Mouse (Mus musculus): Measurements from ENCODE around the gene Leap2.
"Not testable (repeated sequence)": the region's sequence is repeated elsewhere in the genome, so short reads cannot be mapped to it uniquely, and the experiment has no call there.

Leap2 gene

GRCm38 (mm10) chr11:53441921-53442320, 19.0 kb upstream of the Leap2 start:
- in situ Hi-C loops (cut with MboI, MseI): no loop called here

DNA sequence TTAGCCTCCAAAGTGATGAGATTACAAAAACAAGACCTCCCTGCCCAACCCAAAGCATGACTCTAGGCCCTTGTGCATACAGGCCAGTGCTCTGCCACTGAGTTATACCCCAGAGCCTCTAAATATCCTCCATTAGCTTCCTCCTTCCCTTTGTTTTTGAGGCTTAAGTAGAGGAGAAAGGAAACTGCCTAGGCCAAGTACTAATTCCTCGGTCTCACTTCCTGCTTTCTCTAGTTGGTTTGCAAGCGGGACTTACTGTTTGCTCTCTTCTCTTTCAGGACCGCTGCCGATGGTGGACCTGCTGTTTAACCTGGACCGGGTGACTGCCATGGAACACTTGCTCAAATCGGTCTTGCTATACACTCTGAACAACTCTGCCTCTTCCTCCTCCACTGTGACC, 13.4 kb upstream of the Leap2 start:
- in situ Hi-C loops (cut with MboI, MseI): no loop called here

GRCm38 (mm10) chr11:53435504-53435903, 12.5 kb upstream of the Leap2 start:
- in situ Hi-C loops (cut with MboI, MseI): no loop called here

- in situ Hi-C loops (cut with MboI, MseI): loop anchor here (5.0 kb wide), 1 partner anchor 76 kb away; no protein-coding TSS in a partner anchor
These were observed 10.1 kb upstream of the Leap2 start for GRCm38 (mm10) chr11:53433057-53433456.

- in situ Hi-C loops (cut with MboI, MseI): loop anchor here (5.0 kb wide), 1 partner anchor 74 kb away; no protein-coding TSS in a partner anchor
These were observed 8.5 kb upstream of the Leap2 start for GRCm38 (mm10) chr11:53431347-53432056.

DNA sequence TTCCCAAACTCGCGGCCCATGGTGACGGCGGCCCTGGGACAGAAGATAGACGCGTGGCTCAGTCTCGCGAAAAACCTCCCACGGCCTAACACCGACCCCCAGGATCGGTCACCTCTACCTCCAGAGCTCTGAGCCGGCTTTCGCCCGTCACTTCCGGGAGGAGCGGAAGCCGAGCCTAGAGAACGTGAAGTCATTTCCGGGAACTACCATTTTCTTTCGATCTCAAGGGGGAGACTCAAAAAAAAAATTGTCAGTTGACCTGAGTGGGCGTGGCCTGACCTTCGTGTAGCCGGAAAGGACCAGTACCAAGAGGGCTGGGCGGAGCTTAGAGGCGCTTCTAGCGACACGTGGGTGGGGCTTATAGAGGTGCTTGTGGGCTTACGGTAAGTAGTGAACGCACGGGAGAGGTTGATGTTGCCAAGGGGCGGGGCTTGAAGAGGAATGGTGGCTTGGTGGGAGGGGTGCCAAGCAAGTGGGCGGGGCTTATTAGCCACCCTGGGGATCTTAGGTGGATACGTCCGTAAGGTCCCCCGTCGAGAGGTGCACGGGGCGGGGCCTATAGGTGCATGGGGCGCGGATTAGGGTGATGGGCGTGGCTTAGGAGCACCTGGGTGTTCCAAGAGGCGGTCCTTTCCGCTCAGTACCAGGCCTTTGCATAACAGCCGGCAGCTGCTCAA, 7.8 kb upstream of the Leap2 start, which contains the start of the genes Uqcrq and Gdf9:
Gene Uqcrq (minus strand): TSS at position 162 of the 677 bp plus-strand sequence.
Gene Gdf9 (plus strand): TSS at position 354 of the 677 bp plus-strand sequence.
- in situ Hi-C loops (cut with MboI, MseI): loop anchor here (5.0 kb wide), 1 partner anchor 74 kb away; no protein-coding TSS in a partner anchor

DNA sequence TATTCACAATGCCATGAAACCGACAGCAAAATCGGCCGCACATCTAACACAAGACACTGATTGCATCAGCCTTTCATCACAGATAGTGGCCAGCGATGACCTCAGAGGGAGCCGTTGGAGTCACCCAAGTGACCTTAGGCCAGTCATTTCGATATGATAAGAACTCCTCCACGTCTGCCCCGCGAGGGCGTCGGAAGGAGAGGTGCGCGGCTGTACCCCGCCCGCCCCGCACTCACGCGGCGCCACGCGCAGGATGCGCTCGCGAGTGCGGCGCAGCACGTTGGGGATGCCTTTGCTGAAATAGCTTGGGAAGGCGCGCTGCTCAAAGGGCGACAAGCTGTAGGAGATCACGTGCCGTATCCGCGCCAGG, 7.3 kb upstream of the Leap2 start:
- in situ Hi-C loops (cut with MboI, MseI): loop anchor here (5.0 kb wide), 1 partner anchor 73 kb away; no protein-coding TSS in a partner anchor

- in situ Hi-C loops (cut with MboI, MseI): no loop called here
These were observed 6.2 kb upstream of the Leap2 start for GRCm38 (mm10) chr11:53429182-53429581.

DNA sequence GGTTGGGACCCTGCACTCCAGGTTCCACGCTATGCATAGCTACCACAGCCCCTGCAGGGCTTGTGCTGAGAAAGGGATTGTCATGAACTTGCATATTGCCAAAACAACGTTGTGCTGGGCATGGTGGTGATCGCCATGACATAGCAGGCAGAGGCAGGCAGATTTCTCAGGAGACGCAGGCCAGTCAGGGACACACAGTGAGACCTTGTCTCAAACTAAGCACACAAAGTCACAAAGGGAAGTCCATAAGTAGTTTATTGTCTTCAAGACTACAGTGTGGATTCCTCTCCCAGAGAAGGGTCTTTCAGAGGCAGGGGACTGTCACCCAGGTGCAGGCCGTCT, 5.7 kb upstream of the Leap2 start:
- in situ Hi-C loops (cut with MboI, MseI): no loop called here

GRCm38 (mm10) chr11:53427993-53428715, 5.2 kb upstream of the Leap2 start:
- in situ Hi-C loops (cut with MboI, MseI): no loop called here

DNA sequence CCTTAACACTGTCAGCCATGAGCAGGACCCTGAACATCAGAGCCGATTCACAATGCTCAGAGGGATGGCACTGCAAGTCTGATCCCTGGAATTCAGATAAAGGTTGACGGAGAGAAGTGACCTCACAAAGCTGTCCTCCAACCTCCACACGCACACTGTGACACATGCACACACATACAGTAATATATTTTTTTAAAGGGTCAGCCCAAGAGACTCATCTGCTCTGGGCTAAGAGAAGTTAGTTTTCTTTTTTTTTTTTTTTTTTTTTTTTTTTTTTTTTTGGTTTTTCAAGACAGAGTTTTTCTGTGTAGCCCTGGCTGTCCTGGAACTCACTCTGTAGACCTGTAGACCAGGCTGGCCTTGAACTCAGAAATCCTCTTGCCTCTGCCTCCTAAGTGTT, 3.9 kb upstream of the Leap2 start:
- in situ Hi-C loops (cut with MboI, MseI): not testable (repeated sequence)

DNA sequence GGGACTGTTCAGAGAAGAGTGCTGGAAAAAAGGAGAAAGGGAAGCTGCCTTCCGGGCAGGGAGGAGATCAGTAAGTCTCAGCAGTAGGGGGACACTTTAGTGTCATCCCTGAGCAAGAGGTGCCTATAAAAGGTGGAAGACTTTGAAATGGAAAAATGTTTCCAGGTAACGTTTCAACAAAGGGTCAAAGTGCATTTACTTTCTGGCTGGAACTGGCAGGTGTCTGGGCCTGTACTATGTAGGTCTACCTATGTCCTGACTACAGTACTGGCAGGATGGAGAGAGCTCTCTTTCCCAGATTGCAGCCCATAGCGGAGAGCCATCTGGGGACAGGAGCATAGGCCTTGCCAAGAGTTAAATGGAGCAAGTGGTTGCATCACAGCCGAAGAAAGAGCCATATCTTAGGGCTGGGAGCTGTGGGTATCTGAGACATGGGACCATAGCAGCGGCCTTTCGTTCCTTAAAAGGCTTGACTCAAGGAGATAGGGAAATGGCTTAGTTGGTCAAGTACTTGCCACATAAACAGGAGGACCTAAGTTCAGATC, 2.8 kb upstream of the Leap2 start:
- in situ Hi-C loops (cut with MboI, MseI): no loop called here

- in situ Hi-C loops (cut with MboI, MseI): no loop called here
These were observed 2.3 kb upstream of the Leap2 start for GRCm38 (mm10) chr11:53425251-53425650.

- in situ Hi-C loops (cut with MboI, MseI): no loop called here
These were observed 1.9 kb upstream of the Leap2 start for GRCm38 (mm10) chr11:53424826-53425225.

GRCm38 (mm10) chr11:53418048-53418447, 4.9 kb downstream of the Leap2 start:
- in situ Hi-C loops (cut with MboI, MseI): no loop called here

GRCm38 (mm10) chr11:53413871-53414270, 9.1 kb downstream of the Leap2 start:
- in situ Hi-C loops (cut with MboI, MseI): loop anchor here (5.0 kb wide), 1 partner anchor 42 kb away; no protein-coding TSS in a partner anchor

GRCm38 (mm10) chr11:53411738-53412137, 11.2 kb downstream of the Leap2 start:
- in situ Hi-C loops (cut with MboI, MseI): loop anchor here (5.0 kb wide), 1 partner anchor 39 kb away; no protein-coding TSS in a partner anchor

DNA sequence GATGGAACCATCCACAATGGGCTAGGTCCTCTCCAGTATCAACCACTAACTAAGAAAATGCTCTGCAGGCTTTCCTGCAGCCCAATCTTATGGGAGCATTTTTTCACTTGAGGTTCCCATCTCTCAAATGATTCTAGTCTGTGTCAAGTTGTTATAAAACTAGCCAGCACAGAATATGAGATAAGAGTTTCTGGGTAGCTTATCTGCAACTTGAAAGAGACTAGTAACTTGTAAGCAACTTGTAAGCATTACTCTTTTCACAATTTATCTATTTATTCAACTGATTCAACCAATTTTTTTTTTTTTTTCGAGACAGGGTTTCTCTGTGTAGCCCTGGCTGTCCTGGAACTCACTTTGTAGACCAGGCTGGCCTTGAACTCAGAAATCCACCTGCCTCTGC, 19.3 kb downstream of the Leap2 start:
- in situ Hi-C loops (cut with MboI, MseI): no loop called here

DNA sequence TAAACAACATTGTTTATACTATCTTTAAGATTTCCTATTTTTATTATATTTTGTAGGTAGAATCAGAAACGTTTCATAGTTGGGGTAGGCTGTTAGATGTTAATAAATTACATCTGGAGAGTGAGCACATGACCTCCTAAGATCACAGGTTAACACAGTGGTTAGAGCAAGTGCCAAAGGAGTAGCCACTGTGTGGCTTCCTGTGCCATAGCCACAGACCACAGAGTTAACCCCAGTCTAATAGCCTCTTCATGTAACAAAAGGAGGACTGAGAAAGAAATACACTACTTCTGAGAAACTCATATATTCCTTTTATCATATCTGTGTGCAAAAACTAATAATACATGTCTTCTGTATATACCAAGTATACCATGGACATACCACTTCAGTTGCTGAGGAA, 29.1 kb downstream of the Leap2 start:
- in situ Hi-C loops (cut with MboI, MseI): loop anchor here (10.0 kb wide), 1 partner anchor 529 kb away; no protein-coding TSS in a partner anchor

DNA sequence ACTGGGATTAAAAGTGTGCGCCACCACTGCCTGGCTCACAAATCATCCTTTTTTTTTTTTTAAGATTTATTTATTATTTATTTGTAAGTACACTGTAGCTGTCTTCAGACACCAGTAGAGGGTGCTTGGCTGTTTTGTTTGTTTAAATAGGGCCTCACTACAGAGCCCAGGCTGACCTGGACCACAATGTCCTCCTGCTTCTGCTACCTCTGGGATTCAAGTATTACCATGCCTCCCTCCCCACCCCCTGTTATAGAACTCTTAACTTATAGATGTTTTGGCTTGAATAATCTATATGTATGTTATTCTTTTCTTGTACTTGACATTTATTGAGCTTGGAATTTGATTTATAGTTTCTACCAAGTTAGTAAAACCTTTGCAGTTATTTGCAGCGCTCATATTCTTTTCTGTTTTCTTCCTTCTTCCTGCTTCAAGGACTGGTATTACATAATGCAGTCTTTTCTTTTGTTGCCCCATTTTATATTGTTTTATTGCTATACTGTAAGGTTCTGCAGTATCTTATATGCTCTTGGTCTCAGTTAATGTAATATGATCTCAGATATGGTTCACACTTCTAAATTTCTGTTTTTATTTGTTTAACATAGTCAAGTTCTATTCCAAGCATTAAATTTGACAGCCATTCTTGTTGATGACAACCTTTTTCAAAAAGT, 39.1 kb downstream of the Leap2 start:
- in situ Hi-C loops (cut with MboI, MseI): no loop called here

DNA sequence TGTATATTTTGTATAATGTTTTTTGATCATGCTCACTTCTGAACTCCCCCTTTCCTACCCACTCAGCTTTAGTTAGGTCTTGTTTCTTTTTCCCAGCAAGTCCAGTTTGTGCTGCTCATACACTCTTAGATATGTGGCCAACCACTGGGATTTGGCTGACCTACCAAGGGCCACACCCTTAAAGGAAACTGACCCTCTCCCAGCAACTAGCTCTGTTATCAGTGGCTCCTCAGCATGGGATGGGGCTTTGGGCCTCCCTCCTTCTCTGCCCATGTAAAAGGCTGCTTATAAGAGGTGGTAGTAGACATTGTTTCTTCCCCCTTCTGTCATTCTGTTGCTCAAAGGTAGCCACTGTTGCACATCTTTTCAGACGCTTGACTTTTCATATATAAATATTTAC, 44.1 kb downstream of the Leap2 start:
- in situ Hi-C loops (cut with MboI, MseI): no loop called here

Measured in regulatory T cell (primary cell).